Mouse (Mus musculus) heart, embryonic 12.5 days (tissue): ENCODE measurements at regions not wholly inside any gene's neighbourhood (a gene's known extent, or its start where the extent isn't known, plus 50 kb on each side); places are given as distances from the start of the nearest gene placed in this dataset.

ENCODE experiments used
- ATAC-seq: fragments of 200-750 bp; cut with Nextera tagmentation; 2 replicates; pipeline ENCODE4 v1.8.0; 2017; ENCODE audit warnings: moderate TSS enrichment, moderate library complexity; ENCODE audit not compliant: insufficient number of reproducible peaks, low FRiP score
- H3K27ac ChIP-seq: fragments of 300-500 bp; sonication (generic); 2 replicates; pipeline ENCODE4 v1.5.1; 2016; ENCODE audit warnings: mild to moderate bottlenecking, moderate library complexity; ENCODE audit not compliant: poor library complexity, severe bottlenecking
- H3K27me3 ChIP-seq: fragments of 300-500 bp; sonication (generic); replicated peaks from 2 replicates; pipeline ENCODE4 v1.6.1; 2016; ENCODE audit warnings: mild to moderate bottlenecking, moderate library complexity
- H3K36me3 ChIP-seq: fragments of 300-500 bp; sonication (generic); 2 replicates; pipeline ENCODE4 v1.6.1; 2016; ENCODE audit warnings: mild to moderate bottlenecking, moderate library complexity
- H3K4me1 ChIP-seq: fragments of 300-500 bp; sonication (generic); replicated peaks from 2 replicates; pipeline ENCODE4 v1.6.1; 2016; ENCODE audit warnings: mild to moderate bottlenecking
- H3K4me2 ChIP-seq: fragments of 300-500 bp; sonication (generic); 2 replicates; pipeline ENCODE4 v1.6.1; 2016; ENCODE audit warnings: mild to moderate bottlenecking, moderate library complexity
- H3K4me3 ChIP-seq: fragments of 300-500 bp; sonication (generic); 2 replicates; pipeline ENCODE4 v1.5.1; 2016; ENCODE audit warnings: mild to moderate bottlenecking
- H3K9ac ChIP-seq: fragments of 300-500 bp; sonication (generic); 2 replicates; pipeline ENCODE4 v1.6.1; 2016; ENCODE audit warnings: mild to moderate bottlenecking, moderate library complexity
- H3K9me3 ChIP-seq: fragments of 300-500 bp; sonication (generic); replicated peaks from 2 replicates; pipeline ENCODE4 v1.6.1; 2016; ENCODE audit warnings: mild to moderate bottlenecking, moderate library complexity
- WGBS: fragments of 180-500 bp; shearing (Covaris S2); methylation state at CpG from one replicate; pipeline ENCODE4 v1.1.7; 2016; 5-methylcytosine and 5-hydroxymethylcytosine counted together

DNA sequence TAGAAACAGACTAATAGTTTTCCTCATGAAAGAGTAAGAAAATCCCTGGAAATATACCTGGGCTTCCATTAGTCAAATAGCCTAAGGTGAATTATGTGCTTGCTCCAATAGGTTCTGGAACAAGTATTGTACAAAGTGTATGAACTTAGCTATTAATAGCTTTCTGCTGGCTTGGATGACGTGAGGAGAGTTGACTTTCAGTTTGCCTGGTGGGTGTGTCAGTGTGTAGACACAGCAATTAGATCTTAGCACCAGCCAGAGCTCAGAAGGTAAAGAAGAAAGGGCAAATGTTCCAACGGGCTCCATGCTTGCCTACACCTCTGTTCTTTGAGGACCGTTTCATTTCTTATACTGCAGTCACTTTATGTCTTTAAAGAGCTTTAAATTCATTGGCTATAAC lies 654.8 kb upstream of the Mef2c start:
- no peaks in the 10 kb centered on the region for H3K4me1 ChIP-seq
- no peak overlapping the region for H3K4me3 ChIP-seq
- ATAC-seq, result no peak
- H3K27me3 ChIP-seq, result no peaks in the 10 kb centered on the region
- no peak overlapping the region for H3K9ac ChIP-seq
- no peaks in the 10 kb centered on the region for H3K9me3 ChIP-seq
- H3K36me3 ChIP-seq, result no peaks in the 10 kb centered on the region
- H3K4me2 ChIP-seq, result no peak overlapping the region
- no peak overlapping the region for H3K27ac ChIP-seq
- WGBS, result 53% methylated on average over 3 of the region's 3 CpGs

DNA sequence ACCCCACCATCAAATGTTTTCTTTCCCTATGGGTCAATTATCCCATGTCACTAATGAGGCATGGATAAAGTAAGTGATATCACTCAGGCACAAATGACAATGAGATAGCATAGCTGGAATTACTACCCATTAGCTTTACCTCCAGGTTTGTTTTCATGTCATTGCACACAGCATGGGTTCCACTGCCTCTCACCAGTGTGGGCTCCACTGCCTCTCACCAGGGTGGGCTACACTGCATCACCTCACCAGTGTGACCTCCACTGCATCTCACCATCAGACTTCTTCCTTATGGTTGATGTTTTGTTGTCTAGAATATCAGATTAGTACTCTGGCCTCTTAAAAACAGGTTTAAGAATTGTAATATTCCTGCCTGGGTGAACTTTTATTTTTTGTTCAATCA lies 634.0 kb upstream of the Mef2c start:
- no peak overlapping the region for H3K4me2 ChIP-seq
- H3K9me3 ChIP-seq, result no peaks in the 10 kb centered on the region
- no peak for ATAC-seq
- no peak overlapping the region for H3K9ac ChIP-seq
- no peak overlapping the region for H3K27ac ChIP-seq
- H3K36me3 ChIP-seq, result no peaks in the 10 kb centered on the region
- H3K4me1 ChIP-seq, result no peaks in the 10 kb centered on the region
- no peak overlapping the region for H3K4me3 ChIP-seq
- H3K27me3 ChIP-seq, result no peaks in the 10 kb centered on the region

DNA sequence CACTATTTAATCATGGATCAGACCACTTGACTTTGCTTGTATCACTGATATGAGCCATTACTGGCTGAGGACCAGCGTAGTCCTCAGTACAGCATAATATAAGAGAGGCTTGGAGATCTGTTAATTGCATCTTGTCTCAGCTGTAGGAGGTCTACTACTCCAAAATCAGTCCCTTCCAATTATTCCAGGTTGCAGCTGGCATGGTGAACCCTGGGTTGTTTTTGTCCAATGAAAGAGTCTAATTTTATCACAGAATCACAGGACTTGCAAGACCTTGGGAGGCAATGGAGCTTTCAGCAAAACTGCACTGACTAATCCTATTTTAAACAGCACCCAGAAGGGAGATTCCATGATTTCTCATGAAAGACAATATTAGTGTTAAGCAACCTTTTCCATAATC lies 629.7 kb upstream of the Mef2c start:
- Histone ChIP-seq H3K9ac (no peak overlapping the region), H3K27me3 (no peaks in the 10 kb centered on the region), H3K9me3 (no peaks in the 10 kb centered on the region), H3K4me3 (no peak overlapping the region), H3K4me2 (no peak overlapping the region), H3K36me3 (no peaks in the 10 kb centered on the region), H3K27ac (no peak overlapping the region), H3K4me1 (no peaks in the 10 kb centered on the region)
- 83% methylated on average over 1 of the region's 1 CpGs for WGBS
- no peak for ATAC-seq

DNA sequence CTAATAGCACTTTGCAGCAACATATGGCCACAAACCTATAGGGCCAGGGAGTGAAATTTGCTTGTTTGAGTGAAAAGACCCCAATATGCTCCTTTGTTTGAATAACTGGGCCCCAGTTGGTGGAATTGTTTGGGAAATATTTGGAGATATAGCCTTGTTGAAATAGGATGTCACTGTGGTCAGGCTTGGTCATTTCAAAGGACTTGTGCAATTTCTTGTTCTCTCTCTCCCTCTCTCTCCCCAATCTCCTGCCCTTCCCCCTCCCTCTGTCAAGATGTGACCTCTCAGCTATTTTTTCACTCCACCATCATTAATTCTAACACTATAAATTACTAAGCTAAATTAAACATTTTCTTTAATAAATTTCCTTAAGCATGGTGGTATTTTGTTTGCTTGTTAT lies 620.5 kb upstream of the Mef2c start:
- ATAC-seq, result no peak
- H3K27ac ChIP-seq, result no peak overlapping the region

DNA sequence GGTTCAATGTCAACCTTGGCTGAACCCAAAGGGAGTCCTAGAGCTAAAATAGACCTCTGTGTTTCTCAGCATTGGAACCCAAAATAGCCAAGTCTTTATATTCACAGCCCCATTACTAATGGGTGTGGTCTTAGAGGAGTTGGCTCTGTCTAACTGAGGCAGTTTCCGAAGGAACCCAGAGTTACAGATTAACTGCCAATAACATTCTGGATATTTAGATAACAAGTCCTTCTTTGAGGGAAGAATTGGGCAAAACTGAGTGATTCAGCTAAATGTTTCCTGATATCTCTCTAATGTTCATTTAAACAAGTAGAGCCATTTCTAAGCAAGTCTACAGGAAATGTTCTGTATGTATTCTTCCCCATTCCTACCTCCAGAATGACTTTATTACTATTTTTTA lies 615.1 kb upstream of the Mef2c start:
- no peak overlapping the region for H3K4me3 ChIP-seq
- H3K9me3 ChIP-seq, result no peaks in the 10 kb centered on the region
- H3K27me3 ChIP-seq, result no peaks in the 10 kb centered on the region
- no peak for ATAC-seq
- no peaks in the 10 kb centered on the region for H3K36me3 ChIP-seq
- no peak overlapping the region for H3K4me2 ChIP-seq
- H3K27ac ChIP-seq, result no peak overlapping the region
- no peak overlapping the region for H3K9ac ChIP-seq
- H3K4me1 ChIP-seq, result peaks cover 6% of the 10 kb centered on the region
- 81% methylated on average over 1 of the region's 1 CpGs for WGBS

More for the DNA sequence above, 620.5 kb upstream of the Mef2c start:
- H3K36me3 ChIP-seq, result no peaks in the 10 kb centered on the region
- H3K9ac ChIP-seq, result no peak overlapping the region
- H3K4me2 ChIP-seq, result no peak overlapping the region
- no peaks in the 10 kb centered on the region for H3K9me3 ChIP-seq
- H3K27me3 ChIP-seq, result no peaks in the 10 kb centered on the region
- H3K4me3 ChIP-seq, result no peak overlapping the region
- H3K4me1 ChIP-seq, result no peaks in the 10 kb centered on the region

DNA sequence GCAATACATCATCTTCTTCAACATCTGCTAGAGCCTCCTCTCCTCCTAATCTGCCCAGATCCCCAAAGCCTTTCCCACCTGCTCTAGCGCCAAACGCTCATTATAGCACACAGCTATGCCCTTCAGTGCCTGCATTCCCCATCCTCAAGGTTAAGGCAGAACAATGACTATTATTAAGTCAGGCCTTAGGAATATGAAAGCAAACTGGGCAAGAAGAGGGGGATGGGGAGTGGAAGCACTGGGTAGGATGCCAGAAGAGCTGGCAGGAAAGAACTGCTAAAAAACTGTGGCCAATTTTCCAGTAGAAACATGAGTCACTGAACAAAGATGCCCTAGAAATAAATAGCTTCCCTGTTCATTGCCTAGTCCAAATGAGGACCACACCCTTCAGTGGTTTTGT lies 611.1 kb upstream of the Mef2c start:
- Histone ChIP-seq H3K27ac (no peak overlapping the region), H3K4me1 (peaks cover 6% of the 10 kb centered on the region), H3K9me3 (no peaks in the 10 kb centered on the region), H3K4me3 (no peak overlapping the region), H3K4me2 (no peak overlapping the region), H3K9ac (no peak overlapping the region), H3K27me3 (no peaks in the 10 kb centered on the region), H3K36me3 (no peaks in the 10 kb centered on the region)
- 43% methylated on average over 2 of the region's 2 CpGs for WGBS
- no peak for ATAC-seq

DNA sequence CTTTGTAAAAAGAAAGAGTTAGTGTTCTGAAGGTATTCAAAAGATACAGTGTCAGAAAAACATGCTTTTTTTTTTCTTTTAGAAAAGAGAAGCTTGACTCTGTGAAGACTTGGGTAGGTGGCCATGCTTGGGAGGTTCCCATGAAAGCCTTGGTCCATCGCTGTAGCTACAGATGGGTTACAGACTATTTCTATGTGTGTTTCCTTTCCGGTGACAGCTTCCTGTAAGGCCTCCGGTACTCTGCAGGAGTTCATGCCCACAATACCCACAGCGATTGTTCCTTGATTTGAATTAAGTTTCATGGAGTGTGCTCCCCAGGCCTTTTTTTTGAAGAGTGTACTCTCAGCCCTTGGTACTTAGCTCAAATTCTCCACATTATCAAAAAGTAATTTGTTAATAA lies 604.1 kb upstream of the Mef2c start:
- no peak for ATAC-seq
- H3K4me2 ChIP-seq, result no peak overlapping the region
- H3K27me3 ChIP-seq, result no peaks in the 10 kb centered on the region
- H3K4me1 ChIP-seq, result no peaks in the 10 kb centered on the region
- no peak overlapping the region for H3K27ac ChIP-seq
- H3K36me3 ChIP-seq, result no peaks in the 10 kb centered on the region
- 58% methylated on average over 4 of the region's 4 CpGs for WGBS
- no peak overlapping the region for H3K4me3 ChIP-seq
- no peak overlapping the region for H3K9ac ChIP-seq
- H3K9me3 ChIP-seq, result no peaks in the 10 kb centered on the region

DNA sequence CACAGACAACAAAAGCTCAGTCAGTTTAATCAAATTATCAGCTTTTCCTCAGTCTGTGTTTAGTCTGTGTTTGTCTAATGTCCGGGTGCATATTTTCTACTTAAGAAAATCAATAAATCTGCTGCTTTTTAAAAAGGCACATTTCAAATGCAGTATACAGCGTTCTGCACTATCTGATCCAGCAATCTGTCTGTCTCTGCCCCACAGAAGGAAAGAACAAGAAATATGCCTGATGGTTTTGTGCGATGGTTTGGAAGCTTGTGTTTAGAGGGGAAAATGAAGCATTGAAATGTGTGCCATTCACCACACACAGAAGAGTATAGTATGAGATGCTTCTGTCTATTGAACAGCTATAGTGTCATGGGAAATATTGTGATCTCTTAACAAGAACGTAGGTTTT lies 601.7 kb upstream of the Mef2c start:
- Histone ChIP-seq H3K4me3 (no peak overlapping the region), H3K9ac (no peak overlapping the region), H3K4me2 (no peak overlapping the region), H3K9me3 (no peaks in the 10 kb centered on the region), H3K4me1 (no peaks in the 10 kb centered on the region), H3K36me3 (no peaks in the 10 kb centered on the region), H3K27me3 (no peaks in the 10 kb centered on the region), H3K27ac (no peak overlapping the region)
- WGBS, result 66% methylated on average over 4 of the region's 4 CpGs
- no peak for ATAC-seq

DNA sequence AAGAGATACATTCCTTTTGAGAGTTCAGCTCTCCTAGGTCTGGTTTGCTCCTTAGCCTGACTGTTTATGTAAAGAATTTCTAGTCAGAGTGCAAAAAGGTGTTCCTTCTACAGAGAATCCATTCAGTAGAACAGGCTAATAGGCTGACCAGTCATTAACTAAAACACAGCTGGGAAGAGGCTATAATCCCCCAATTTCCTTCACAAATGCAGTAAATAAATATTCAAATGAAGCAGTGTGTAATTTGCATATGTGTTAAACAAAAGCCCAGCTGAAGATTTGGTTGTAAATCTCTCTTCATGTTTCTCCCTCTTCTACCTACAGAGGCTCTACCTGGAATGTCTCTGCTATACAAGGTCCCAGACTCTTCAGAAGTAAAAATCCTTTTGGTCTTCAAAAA lies 600.2 kb upstream of the Mef2c start:
- no peak overlapping the region for H3K4me3 ChIP-seq
- no peaks in the 10 kb centered on the region for H3K9me3 ChIP-seq
- no peaks in the 10 kb centered on the region for H3K36me3 ChIP-seq
- H3K9ac ChIP-seq, result no peak overlapping the region
- no peak overlapping the region for H3K27ac ChIP-seq
- no peaks in the 10 kb centered on the region for H3K4me1 ChIP-seq
- ATAC-seq, result no peak
- no peak overlapping the region for H3K4me2 ChIP-seq
- no peaks in the 10 kb centered on the region for H3K27me3 ChIP-seq

DNA sequence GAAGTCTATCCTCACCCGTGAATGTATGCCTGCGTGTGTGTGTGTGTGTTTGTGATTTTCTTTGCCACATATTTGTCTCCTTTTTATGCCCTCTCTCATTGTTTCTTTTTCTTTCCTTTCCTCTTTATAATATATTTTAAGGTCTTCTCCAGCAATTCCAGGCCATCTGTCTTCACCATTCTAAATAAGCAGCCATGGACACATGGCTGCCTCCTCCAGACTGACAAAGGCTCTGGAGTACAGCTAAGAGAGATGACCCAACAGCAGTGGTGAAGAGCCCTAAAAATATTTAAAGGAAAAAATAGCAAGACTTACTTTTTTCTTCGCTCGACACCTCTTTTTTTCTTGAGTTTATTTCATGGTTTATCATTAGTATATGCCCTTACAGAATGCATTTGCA lies 596.1 kb upstream of the Mef2c start:
- no peaks in the 10 kb centered on the region for H3K36me3 ChIP-seq
- ATAC-seq, result no peak
- H3K9ac ChIP-seq, result no peak overlapping the region
- H3K27me3 ChIP-seq, result no peaks in the 10 kb centered on the region
- H3K4me2 ChIP-seq, result no peak overlapping the region
- no peak overlapping the region for H3K4me3 ChIP-seq
- no peaks in the 10 kb centered on the region for H3K4me1 ChIP-seq
- H3K27ac ChIP-seq, result no peak overlapping the region
- 88% methylated on average over 4 of the region's 4 CpGs for WGBS
- no peaks in the 10 kb centered on the region for H3K9me3 ChIP-seq

DNA sequence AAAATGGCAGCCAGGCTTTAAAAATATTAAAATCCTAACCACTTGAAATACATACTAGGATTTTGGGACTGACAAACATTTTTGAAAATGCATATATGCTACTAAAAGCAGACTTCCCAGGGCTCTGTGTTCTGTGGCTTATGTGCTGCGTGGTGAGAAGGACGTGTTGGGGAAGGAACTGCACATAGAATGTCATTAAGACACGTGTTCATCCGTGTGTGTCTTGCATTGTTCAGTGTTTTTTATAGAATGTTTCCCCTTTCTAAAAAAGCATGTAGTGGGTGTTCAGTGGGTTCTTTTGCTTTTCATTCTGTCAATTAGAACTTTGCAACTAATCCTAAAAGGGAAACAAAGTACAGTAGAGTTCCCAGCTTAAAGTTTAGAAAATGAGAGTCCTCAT lies 594.7 kb upstream of the Mef2c start:
- Histone ChIP-seq H3K4me1 (no peaks in the 10 kb centered on the region), H3K4me3 (no peak overlapping the region), H3K27me3 (no peaks in the 10 kb centered on the region), H3K4me2 (no peak overlapping the region), H3K9ac (no peak overlapping the region), H3K36me3 (no peaks in the 10 kb centered on the region), H3K9me3 (no peaks in the 10 kb centered on the region), H3K27ac (no peak overlapping the region)
- WGBS, result 83% methylated on average over 4 of the region's 4 CpGs
- no peak for ATAC-seq

DNA sequence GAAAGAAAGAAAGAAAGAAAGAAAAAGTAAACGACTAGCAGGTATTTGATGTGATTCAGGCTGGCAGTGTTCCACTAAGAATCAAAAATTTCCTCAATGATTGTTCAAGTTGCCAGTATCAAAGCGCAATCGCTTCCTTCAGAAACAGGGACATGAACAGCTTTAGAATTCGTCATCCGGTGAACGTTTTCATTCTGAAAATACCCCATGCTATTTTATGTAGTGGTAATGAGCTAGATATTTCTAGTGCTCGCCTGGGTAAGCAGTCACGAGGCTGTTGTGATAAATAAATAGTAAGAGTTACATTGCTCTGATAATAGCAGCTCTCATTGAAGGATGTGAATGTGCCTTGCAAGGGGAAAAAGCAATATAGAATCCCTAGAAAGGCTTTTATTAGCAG lies 591.0 kb upstream of the Mef2c start:
- Histone ChIP-seq H3K4me2 (no peak overlapping the region), H3K27ac (no peak overlapping the region), H3K4me3 (no peak overlapping the region), H3K9ac (no peak overlapping the region), H3K4me1 (no peaks in the 10 kb centered on the region), H3K36me3 (no peaks in the 10 kb centered on the region), H3K27me3 (no peaks in the 10 kb centered on the region), H3K9me3 (no peaks in the 10 kb centered on the region)
- no peak for ATAC-seq
- 78% methylated on average over 8 of the region's 8 CpGs for WGBS

DNA sequence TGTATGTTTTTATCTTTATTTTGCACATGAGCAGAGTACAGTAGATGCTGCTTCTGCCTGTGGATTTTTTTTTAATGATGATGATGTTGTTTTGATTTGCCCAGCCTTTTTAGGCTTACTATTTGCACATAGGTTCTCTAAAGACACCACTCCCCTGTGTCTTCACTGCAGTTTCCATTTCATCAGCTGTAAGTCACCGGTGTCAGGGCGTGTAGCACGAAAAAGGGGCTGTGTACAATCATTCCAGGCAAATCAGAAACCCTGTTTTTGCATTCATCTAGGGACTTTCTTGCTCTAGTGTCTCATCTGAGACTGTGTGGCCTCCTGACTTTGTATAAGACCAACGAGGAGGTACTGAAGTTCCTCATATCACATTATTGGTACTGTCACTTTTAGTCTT lies 588.6 kb upstream of the Mef2c start:
- Histone ChIP-seq H3K4me3 (no peak overlapping the region), H3K27ac (no peak overlapping the region), H3K4me2 (no peak overlapping the region), H3K9ac (no peak overlapping the region), H3K4me1 (no peaks in the 10 kb centered on the region), H3K27me3 (no peaks in the 10 kb centered on the region), H3K9me3 (no peaks in the 10 kb centered on the region), H3K36me3 (no peaks in the 10 kb centered on the region)
- 88% methylated on average over 4 of the region's 4 CpGs for WGBS
- no peak for ATAC-seq
